Mouse (Mus musculus) liver, embryonic 14.5 days (tissue): ENCODE measurements at regions not wholly inside any gene's neighbourhood (a gene's known extent, or its start where the extent isn't known, plus 50 kb on each side); places are given as distances from the start of the nearest gene placed in this dataset.

ENCODE experiments used
- ATAC-seq: fragments of 200-750 bp; cut with Nextera tagmentation; 2 replicates; pipeline ENCODE4 v1.8.0; 2017; ENCODE audit warnings: moderate number of reproducible peaks, mild to moderate bottlenecking, moderate library complexity; ENCODE audit not compliant: insufficient read depth
- DNase-seq, 3 experiments: peaks; one replicate each; pipeline ENCODE4 v3.0.0-alpha.2; 2012 to 2013; ENCODE audit warnings: low read depth in 3 of 3, low spot score in 3 of 3
- H3K27ac ChIP-seq: fragments of 300-500 bp; sonication (generic); 2 replicates; pipeline ENCODE4 v1.5.1; 2014; ENCODE audit warnings: moderate library complexity, mild to moderate bottlenecking, control low read depth, inconsistent platforms
- H3K27me3 ChIP-seq: fragments of 300-500 bp; sonication (generic); 2 replicates; pipeline ENCODE4 v1.6.1; 2014; ENCODE audit warnings: mild to moderate bottlenecking, low read length, moderate library complexity; ENCODE audit not compliant: control insufficient read depth, insufficient read depth
- H3K36me3 ChIP-seq: fragments of 300-500 bp; sonication (generic); replicated peaks from 2 replicates; pipeline ENCODE4 v1.6.1; 2014; ENCODE audit warnings: low read depth; ENCODE audit not compliant: control insufficient read depth, insufficient read depth
- H3K4me1 ChIP-seq, 2 experiments: fragments of 200-500 bp in 1 of 2; fragments of 300-500 bp in 1 of 2; sonication (generic) in 1 of 2; replicated peaks; 2 replicates each; pipeline ENCODE4 v1.6.1; 2012 to 2014; ENCODE audit warnings: antibody characterized with exemption in 1 of 2, inconsistent platforms in 1 of 2, low read length in 1 of 2; ENCODE audit not compliant: control insufficient read depth in 2 of 2, insufficient read depth in 2 of 2
- H3K4me2 ChIP-seq: fragments of 300-500 bp; sonication (generic); 2 replicates; pipeline ENCODE4 v1.6.1; 2014; ENCODE audit warnings: low read depth, mild to moderate bottlenecking, control low read depth, moderate library complexity
- H3K4me3 ChIP-seq, 2 experiments: fragments of 200-500 bp in 1 of 2; fragments of 300-500 bp in 1 of 2; sonication (generic) in 1 of 2; 2 replicates each; pipeline ENCODE4 v1.5.1; 2012 to 2014; ENCODE audit warnings: low read depth in 2 of 2, low read length in 2 of 2, mild to moderate bottlenecking in 2 of 2, control low read depth in 1 of 2, inconsistent platforms in 1 of 2, moderate library complexity in 1 of 2; ENCODE audit not compliant: insufficient read depth in 1 of 2
- H3K9ac ChIP-seq: fragments of 300-500 bp; sonication (generic); replicated peaks from 2 replicates; pipeline ENCODE4 v1.6.1; 2014; ENCODE audit warnings: mild to moderate bottlenecking, control low read depth, moderate library complexity
- H3K9me3 ChIP-seq: fragments of 300-500 bp; sonication (generic); 2 replicates; pipeline ENCODE4 v1.6.1; 2016; ENCODE audit warnings: low read length, mixed read lengths; ENCODE audit not compliant: control insufficient read depth
- CTCF ChIP-seq: IDR thresholded peaks from 2 replicates; pipeline ENCODE4 v1.5.1; 2016; ENCODE audit warnings: antibody characterized with exemption, low read depth, control low read depth
- EP300 ChIP-seq: IDR thresholded peaks from 2 replicates; pipeline ENCODE4 v1.6.1; 2016; ENCODE audit warnings: antibody characterized with exemption, low read depth
- WGBS: fragments of 180-500 bp; shearing (Covaris S2); extraction: QIAGEN DNeasy Blood & Tissue Kit; methylation state at CpG from one replicate; pipeline ENCODE4 v1.1.7; 2014; ENCODE audit not compliant: insufficient replicate concordance; 5-methylcytosine and 5-hydroxymethylcytosine counted together

GRCm38 (mm10) chr2:133383135-133383920, 168.6 kb upstream of the Bmp2 start:
- Histone ChIP-seq H3K27ac (no peak overlapping the region), H3K4me2 (no peak overlapping the region), H3K36me3 (no peaks in the 10 kb centered on the region), H3K4me1 (peaks cover 0 to 3% of the 10 kb centered on the region in 2 experiments; a peak in 1 of 4 replicates), H3K9ac (no peak overlapping the region), H3K9me3 (no peaks in the 10 kb centered on the region), H3K27me3 (no peaks in the 10 kb centered on the region), H3K4me3 (no peak overlapping the region)
- WGBS = 63% methylated on average over 3 of the region's 3 CpGs
- TF ChIP-seq CTCF = no peak
- no peak for TF ChIP-seq EP300
- DNase-seq (no peak), ATAC-seq (no peak)

GRCm38 (mm10) chr2:133385297-133385696, 166.7 kb upstream of the Bmp2 start:
- DNase-seq = no peak
- no peaks in the 10 kb centered on the region for H3K9me3 ChIP-seq
- no peak overlapping the region for H3K4me3 ChIP-seq
- peaks cover 0 to 3% of the 10 kb centered on the region in 2 experiments; a peak in 1 of 4 replicates for H3K4me1 ChIP-seq
- H3K27ac ChIP-seq = no peak overlapping the region
- no peak overlapping the region for H3K4me2 ChIP-seq
- no peaks in the 10 kb centered on the region for H3K36me3 ChIP-seq
- H3K27me3 ChIP-seq = no peaks in the 10 kb centered on the region
- TF ChIP-seq EP300 (no peak), CTCF (no peak)
- ATAC-seq = no peak
- no peak overlapping the region for H3K9ac ChIP-seq
- WGBS = 42% methylated on average over 2 of the region's 2 CpGs

GRCm38 (mm10) chr2:133387349-133387748, 164.6 kb upstream of the Bmp2 start:
- Histone ChIP-seq H3K27me3 (no peaks in the 10 kb centered on the region), H3K4me1 (no peaks in the 10 kb centered on the region), H3K9me3 (no peaks in the 10 kb centered on the region), H3K9ac (no peak overlapping the region), H3K4me3 (no peak overlapping the region), H3K27ac (no peak overlapping the region), H3K4me2 (no peak overlapping the region), H3K36me3 (no peaks in the 10 kb centered on the region)
- no peak for TF ChIP-seq EP300
- no peak for TF ChIP-seq CTCF
- ATAC-seq = no peak
- WGBS = 68% methylated on average over 3 of the region's 3 CpGs
- no peak for DNase-seq

GRCm38 (mm10) chr2:133392298-133392697, 159.7 kb upstream of the Bmp2 start:
- 75% methylated on average over 9 of the region's 9 CpGs for WGBS
- no peak overlapping the region for H3K27ac ChIP-seq
- no peak overlapping the region for H3K4me2 ChIP-seq
- no peak overlapping the region for H3K9ac ChIP-seq
- no peaks in the 10 kb centered on the region for H3K27me3 ChIP-seq
- no peak for DNase-seq
- no peaks in the 10 kb centered on the region for H3K9me3 ChIP-seq
- no peaks in the 10 kb centered on the region for H3K36me3 ChIP-seq
- no peaks in the 10 kb centered on the region for H3K4me1 ChIP-seq
- no peak for ATAC-seq
- TF ChIP-seq CTCF (no peak), EP300 (no peak)
- H3K4me3 ChIP-seq = no peak overlapping the region

- TF ChIP-seq EP300 (no peak), CTCF (no peak)
- peaks cover 10 to 20% of the 10 kb centered on the region in 2 experiments; a peak in 3 of 4 replicates for H3K4me1 ChIP-seq
- DNase-seq (no peak), ATAC-seq (no peak)
- H3K27me3 ChIP-seq = no peaks in the 10 kb centered on the region
- no peak overlapping the region for H3K4me3 ChIP-seq
- no peak overlapping the region for H3K9ac ChIP-seq
- H3K36me3 ChIP-seq = no peaks in the 10 kb centered on the region
- H3K4me2 ChIP-seq = no peak overlapping the region
- no peak overlapping the region for H3K27ac ChIP-seq
- WGBS = 5% methylated on average over 2 of the region's 2 CpGs
- no peaks in the 10 kb centered on the region for H3K9me3 ChIP-seq
Observed at GRCm38 (mm10) chr2:133397566-133397965, 154.4 kb upstream of the Bmp2 start.
